Mouse (Mus musculus) urinary bladder, postnatal 36 days (tissue): ENCODE measurements around the gene Usp48.

Source experiments
- DNase-seq, 2 experiments: peaks; one replicate each; pipeline ENCODE4 v3.0.0; 2022; ENCODE audit warnings: low spot score in 2 of 2, mixed read lengths in 1 of 2

Usp48 gene

DNA sequence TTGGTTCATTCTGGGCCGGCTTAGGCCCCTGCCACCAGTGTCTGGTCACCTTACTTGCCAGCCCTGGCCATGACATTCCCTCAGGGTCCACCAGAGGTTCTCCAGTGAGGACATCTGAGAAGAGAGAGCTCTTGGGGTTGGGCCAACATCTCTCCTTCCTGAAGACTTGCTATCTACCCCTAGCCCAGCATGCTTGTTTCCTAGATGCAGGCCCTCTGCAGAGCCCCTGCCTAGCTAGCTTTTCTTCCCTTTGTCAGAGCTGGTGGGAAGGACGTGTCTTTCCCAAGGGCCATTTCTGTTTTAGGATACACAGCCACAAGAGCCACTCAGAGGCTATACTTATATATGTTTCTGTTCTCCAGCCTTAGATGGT, 67.5 kb downstream of the Usp48 start:
- DNase-seq: no peak

DNA sequence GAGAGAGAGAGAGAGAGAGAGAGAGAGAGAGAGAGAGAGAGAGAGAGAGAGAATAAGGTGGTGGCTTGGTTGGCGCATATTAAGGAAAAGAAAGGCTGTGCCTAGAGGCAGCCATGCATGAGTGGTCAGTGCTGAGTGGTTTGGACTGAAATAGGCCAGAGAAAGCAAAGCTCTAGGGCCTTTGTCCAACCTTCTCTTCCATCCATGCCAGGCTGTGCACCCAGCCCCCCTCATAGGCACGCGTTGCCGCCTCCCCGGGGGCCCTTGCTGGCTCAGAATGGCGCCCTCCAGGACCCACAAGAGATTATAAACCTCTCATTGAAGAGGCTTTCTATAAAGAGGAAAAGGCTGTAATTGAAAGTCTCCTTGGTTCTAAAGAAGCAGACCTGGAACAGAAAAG, 68.0 kb downstream of the Usp48 start:
- DNase-seq: no peak

GRCm38 (mm10) chr4:137663491-137663890, 69.9 kb downstream of the Usp48 start:
- no peak for DNase-seq

DNA sequence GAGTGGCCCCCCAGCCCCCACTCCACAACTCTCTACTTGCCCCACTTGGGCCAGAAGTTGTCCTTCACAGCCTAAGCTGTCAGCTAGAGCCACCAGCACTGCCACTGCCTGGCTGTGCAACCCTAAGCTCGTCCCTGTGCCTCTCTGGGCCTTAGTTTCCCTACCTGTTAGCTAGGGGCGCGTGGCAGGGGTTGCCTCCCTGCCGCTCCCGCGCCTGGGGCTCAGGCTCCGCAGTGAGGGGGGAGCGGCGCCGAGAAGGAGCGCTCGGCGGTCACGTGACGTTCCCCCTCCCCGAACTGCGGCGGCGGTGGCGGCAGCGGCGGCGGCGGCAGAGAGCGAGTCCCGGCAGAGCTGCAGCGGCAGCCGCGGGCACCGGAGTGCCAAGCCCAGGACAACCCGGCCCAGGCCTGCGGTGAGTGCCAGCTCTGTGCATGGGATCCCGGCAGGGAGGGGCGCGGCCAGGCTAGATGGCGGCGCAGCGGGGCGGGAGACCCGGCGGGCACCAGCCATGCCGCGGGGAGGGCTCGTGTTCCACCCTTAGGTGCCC, 71.0 kb downstream of the Usp48 start, which contains the start of gene Rap1gap:
TSS of gene Rap1gap (plus strand) at position 294 of the 547 bp plus-strand sequence.
- DNase-seq: peak; percentile 39 to 48

DNA sequence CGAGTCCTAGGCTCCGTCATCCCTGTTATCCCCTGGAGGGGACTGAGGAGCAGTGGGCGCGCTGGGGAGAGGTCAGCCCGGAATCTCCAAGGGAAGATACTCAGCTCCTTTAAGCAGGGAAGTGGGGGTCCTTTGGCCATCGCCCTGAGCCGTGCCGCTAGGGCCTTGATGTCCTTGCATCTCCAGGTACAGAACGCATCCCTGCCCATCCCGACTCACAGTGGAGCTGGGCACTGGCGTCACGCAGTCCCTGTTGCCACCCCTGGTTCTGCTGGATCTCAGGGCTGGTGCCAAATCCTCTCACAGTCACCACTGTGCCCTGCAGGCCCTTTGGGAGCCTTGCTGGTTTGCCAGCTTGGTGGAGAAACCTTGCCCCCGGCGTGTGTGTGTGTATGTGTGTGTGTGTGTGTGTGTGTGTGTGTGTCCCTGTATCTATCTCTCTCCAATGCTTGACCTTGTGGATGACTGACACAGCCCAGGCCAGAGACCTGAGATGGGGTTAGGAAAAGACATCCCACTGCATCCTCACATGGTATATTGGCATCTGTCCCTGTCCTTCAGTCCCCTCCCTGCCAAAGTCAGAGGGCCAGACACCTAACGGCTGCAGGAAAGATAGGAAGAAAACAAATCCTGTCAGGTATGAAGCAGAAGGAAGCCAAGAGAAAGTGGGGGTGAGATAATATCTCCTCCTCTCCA, 71.6 kb downstream of the Usp48 start:
- DNase-seq: no peak

DNA sequence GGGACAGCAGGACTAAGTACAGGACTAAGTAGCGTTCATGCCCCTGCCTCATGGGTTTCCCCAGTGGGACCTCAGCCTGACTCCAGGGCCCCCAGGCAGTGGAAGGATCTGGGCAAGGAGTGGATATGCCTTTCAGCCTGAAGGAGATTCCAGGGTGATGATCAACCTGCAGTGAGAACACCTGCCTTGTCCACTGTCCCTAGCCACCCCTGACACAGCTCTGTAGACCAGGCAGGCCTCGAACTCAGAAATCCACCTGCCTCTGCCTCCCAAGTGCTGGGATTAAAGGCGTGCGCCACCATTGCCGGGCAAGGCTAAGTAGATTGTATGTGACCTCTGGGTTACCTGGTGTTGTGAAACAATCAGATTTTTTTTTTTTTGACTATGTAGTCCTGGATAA, 72.2 kb downstream of the Usp48 start:
- no peak for DNase-seq

- DNase-seq: no peak
Measured at GRCm38 (mm10) chr4:137666283-137666957, 72.9 kb downstream of the Usp48 start.

- DNase-seq: no peak
Measured at GRCm38 (mm10) chr4:137666958-137667345, 73.4 kb downstream of the Usp48 start.

DNA sequence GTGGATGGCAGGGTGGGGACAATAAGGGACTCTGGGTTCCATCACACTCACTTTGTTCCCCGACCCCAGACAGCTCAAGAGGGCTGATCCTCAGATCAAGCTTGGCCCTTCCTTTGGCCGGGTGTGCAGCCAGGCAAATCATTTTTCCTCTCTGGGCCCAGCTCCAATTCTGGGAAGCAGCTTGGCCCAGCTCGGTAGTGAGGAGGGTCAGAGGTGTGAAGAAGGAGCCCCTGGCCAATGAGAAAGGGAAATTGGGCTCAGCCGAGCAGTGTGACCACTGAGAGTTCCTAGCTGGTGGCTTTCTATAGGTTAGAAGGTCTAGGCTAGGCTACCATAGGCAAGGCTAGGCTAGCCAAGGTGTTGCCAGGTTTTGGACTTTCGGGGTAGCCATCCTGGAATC, 74.2 kb downstream of the Usp48 start:
- DNase-seq: no peak

GRCm38 (mm10) chr4:137671711-137672500, 78.4 kb downstream of the Usp48 start:
- DNase-seq: no peak

DNA sequence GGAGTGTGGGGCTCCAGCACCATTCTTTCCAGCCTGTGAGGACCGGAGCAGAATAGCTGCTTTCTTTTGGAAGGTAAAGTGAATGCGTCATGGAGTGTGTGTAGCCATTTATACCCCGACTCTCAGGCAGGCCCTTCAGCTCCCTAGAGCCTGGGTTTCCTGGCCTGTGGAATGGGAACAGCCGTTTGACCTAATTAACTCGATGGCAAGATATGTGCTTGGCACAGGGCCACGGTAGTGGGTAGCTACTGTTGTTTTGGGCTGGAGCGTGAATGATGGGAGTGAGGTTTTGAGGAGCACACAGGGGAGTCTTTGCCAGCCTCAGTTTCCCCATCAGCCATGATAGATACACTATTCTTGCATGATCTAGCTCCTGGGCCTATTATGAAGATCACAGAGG, 82.0 kb downstream of the Usp48 start:
- no peak for DNase-seq

- peak; percentile 55 to 69 for DNase-seq
Measured at GRCm38 (mm10) chr4:137676057-137676456, 82.5 kb downstream of the Usp48 start.

DNA sequence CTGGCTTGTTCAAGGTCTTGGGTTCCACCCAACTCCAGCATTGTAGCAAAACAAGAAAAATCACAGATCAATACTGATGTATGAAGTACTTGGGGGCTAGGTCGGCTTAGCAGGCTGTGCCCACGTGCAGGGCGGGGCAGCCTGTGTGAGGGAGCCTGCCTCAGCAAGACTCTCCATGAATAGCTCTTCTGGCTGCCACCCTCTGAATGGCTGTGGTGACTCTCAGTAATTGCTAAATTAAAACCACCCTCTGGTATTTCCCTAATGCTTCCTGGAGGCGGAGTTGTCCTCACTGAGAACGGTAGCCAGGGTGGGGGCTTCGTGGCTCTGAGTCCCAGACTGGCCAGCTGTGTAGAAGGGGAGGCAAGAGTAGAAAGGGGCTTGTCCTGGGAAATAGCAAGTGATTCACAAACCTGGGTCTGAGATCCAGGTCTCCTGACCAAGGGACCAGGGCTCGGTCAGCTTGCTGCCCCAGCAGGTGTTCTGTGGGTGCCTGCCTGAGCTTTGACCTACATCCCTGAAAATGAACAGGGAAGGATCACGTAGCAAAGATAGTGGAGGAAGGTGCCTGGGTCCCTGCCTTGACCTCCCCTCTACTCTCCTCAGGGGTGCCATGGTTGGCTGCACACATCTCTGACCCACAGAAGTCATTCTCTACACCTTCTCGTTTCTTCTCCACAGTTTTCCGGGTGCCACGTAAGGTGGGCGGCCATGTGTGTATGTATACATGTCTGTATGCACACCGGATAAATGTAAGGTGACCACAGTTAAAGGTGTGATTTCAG, 83.3 kb downstream of the Usp48 start:
- no peak for DNase-seq

DNA sequence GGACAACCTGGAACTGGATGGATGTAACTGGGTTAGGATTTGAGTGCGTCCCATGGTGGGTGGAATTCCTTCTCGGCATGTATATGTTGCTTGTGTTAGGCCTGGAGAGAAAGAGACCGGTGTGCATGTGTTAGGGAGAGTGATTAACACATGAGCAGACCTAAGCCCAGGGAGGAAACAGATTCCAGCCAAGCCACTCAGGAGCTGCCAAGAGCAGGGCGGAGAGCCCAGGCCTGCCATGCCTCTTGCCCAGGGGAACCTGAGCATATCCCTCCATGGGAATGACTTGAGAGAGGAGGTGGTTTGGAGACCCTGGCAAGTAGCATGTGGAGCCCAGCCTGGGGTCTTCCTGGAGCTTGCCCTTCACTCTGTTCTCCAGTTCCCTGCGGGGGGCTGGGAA, 84.4 kb downstream of the Usp48 start:
- no peak for DNase-seq

DNA sequence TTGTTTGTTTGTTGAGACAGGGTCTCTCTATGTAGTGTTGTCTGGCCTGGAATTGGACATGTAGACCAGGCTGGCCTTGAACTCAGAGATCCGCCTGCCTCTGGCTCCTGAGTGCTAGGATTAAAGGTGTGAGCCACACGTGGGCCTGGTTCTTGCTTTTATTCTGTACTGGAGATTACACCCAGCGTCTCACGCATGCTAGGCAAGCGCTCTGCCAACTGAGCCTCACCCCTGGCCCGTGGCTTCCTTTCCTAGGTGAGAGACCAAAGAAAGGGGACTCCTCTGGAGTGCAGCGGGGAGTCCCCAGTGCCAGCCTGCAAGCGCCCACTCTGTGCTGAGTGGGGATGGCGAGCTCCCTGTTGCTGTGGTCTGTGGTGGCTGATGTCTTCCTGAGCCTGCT, 85.0 kb downstream of the Usp48 start:
- DNase-seq: no peak

- no peak for DNase-seq
Measured at GRCm38 (mm10) chr4:137679979-137680550, 86.5 kb downstream of the Usp48 start.

DNA sequence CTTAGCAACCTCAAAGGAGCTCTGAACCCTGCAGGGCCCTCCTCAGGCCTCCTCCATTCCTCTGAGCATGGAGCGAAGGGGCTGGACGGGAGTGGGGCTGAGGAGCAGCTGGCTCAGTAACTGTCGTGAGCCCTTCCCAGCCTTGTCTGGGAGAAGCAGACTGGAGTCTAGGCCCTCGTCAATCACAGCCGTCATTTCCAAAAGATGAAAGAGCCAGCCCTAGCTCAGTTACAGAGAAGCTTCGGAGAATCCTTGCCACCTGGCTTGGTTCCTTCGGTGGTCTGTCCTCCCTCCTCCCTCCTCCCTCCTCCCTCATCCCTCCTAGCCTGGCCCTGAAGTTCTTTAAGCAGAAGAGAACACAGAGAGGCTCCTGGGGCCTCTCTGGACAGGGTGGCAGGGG, 87.2 kb downstream of the Usp48 start:
- no peak for DNase-seq

- DNase-seq: no peak
Measured at GRCm38 (mm10) chr4:137681408-137682104, 88.0 kb downstream of the Usp48 start.

DNA sequence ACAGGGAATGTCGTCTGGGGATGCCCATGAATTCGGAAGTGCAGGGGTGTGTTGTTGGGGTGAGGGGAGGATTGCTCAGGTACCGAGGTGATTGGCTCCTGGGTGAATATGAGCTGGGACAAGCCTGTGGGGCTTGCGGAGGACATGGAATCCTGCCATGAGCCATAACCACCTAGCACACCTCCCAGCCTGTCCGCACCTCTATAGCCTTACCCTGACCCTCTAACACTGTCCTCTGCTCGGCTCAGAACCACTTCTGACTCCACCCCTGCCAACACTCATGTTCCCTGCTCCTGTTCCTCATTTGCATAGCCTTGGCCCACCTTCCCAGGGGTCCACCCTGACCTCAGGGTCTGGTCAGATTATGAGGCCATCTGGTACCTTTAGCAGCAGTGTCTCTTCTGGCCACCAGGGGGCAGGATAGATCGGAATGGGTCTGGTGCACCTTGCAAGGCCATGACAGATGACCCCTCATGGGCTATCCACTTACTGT, 89.5 kb downstream of the Usp48 start:
- no peak for DNase-seq

DNA sequence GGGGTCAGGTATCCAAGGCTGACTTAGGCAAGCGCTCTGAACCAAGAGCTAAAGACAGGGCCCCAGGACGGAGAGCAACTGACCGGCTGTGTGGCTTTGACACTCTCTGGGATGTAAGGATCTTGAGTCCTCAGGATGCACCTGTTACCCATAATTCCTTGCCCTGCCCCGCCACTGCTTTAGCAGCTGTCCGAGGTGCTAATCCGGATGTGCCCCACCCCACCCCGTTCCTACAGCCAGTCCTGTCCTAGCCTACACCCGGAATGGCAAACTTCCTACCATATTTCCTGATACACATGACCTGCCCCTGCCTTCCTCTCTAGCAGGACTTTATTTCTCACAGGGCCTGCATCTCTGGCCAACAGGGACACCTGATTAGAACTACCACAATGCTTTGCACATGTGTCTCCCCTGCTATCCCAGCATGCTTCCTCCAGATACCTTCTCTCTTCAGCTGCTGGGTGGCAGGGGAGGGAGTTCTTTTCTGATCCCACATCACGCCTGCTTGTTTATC, 91.3 kb downstream of the Usp48 start:
- no peak for DNase-seq
